Comparison of ENCODE assay signal across 33 mouse cellular contexts in the genomic region with DNA sequence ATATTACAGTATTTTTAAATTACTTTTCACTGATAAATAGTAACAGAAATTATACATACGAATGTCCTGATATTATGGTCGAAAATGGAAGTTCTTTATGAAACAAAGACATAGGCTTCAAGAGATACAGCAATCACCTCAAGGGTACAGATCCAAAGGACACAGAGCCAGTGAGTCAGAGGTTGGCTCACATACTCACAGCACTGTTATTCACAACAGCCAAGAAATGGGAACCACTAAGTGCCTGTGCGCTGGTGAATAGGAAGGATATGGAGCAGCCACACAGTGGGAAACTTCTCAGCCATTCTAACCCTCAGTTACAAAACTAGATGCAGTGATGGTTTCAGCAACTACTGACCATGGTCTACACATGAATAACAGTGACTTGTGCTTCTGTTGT. TPM values are rescaled to one million over a fixed set of nuclear protein-coding genes. Genes with fewer than 3 reads are reported as not detected.
DNase-seq lines count a peak whose midpoint lies in the region; ATAC-seq and TF ChIP-seq lines count a peak whose summit lies in the region.
"Had no signal": no experiment of that assay in that cellular context is flagged by ENCODE, and none has a peak within 500 bp of the region (broad histone marks: within the 10 kb centered on the region; RNA-seq: fewer than 3 reads in every experiment).

No protein-coding gene starts in this region.

- ATAC-seq in kidney, embryonic 14.5 days (ENCODE audit: low FRiP score, low TSS enrichment) = no peak
- ATAC-seq: activated CD4-positive, CD25-positive, alpha-beta regulatory T cell, adult 4 months; CD4-positive, CD25-positive, alpha-beta regulatory T cell, adult 4 months; forebrain, embryonic 14.5 days; forebrain, embryonic 16.5 days; Patski had no signal

- no peaks in the 10 kb centered on the region for H3K4me1 ChIP-seq in thymus, adult 2 months (replicated peaks; ENCODE audit: control insufficient read depth, insufficient read depth, low read length)
- H3K4me1 ChIP-seq in kidney, embryonic 14.5 days (ENCODE audit: control insufficient read depth, insufficient read depth, low read length) = no peaks in the 10 kb centered on the region
- H3K4me1 ChIP-seq: embryonic facial prominence, embryonic 13.5 days; embryonic facial prominence, embryonic 15.5 days; forebrain, embryonic 10.5 days; forebrain, embryonic 12.5 days had no signal

- TF ChIP-seq CTCF in thymus, adult 2 months (IDR thresholded peaks at IDR 0.05; ENCODE audit: borderline replicate concordance, control insufficient read depth, extremely low read depth, insufficient read depth, low read length, poor library complexity) = no peak

- no peaks in the 10 kb centered on the region for H3K36me3 ChIP-seq in thymus, adult 2 months (ENCODE audit: control insufficient read depth, insufficient read depth, low read length)
- no peaks in the 10 kb centered on the region for H3K36me3 ChIP-seq in kidney, embryonic 14.5 days (ENCODE audit: control insufficient read depth, insufficient read depth, low read length)
- H3K36me3 ChIP-seq: embryonic facial prominence, embryonic 13.5 days; embryonic facial prominence, embryonic 15.5 days; forebrain, embryonic 10.5 days; forebrain, embryonic 12.5 days; G1E had no signal

- peak; percentile 64 for DNase-seq in adrenal gland, adult 2 months
- no peak for DNase-seq in adrenal gland, postnatal 4 days (ENCODE audit: low spot score in 2 of 2)
- peak; percentile 14 for DNase-seq in adrenal gland, postnatal 14 days
- no peak for DNase-seq in adrenal gland, postnatal 10 days
- DNase-seq in Muller cell, postnatal 12 days (ENCODE audit: inconsistent ontology term) = peak; percentile 9
- DNase-seq in adrenal gland, postnatal 36 days = peak; percentile 44 to 48
- DNase-seq in thymus, adult 2 months = no peak
- DNase-seq: B cell, adult 2 months; cerebellum, adult 11 months; cerebellum, adult 18-20 months; cerebellum, adult 8-10 months; cerebellum, adult 9-11 months; cerebellum, postnatal 14 days; cerebellum, postnatal 36 days; embryo, embryonic 11 days; gastrocnemius, adult 2 months had no signal

- no peak for TF ChIP-seq POLR2A in thymus, adult 2 months (IDR thresholded peaks at IDR 0.05; ENCODE audit: control insufficient read depth, extremely low read depth, insufficient read depth, low read length, poor library complexity)

- H3K27ac ChIP-seq in thymus, adult 2 months (ENCODE audit: control insufficient read depth, insufficient read depth, low read length) = no peak overlapping the region
- H3K27ac ChIP-seq in kidney, embryonic 14.5 days (ENCODE audit: low read depth, low read length) = no peak overlapping the region
- H3K27ac ChIP-seq: embryonic facial prominence, embryonic 13.5 days; embryonic facial prominence, embryonic 15.5 days; forebrain, embryonic 10.5 days; forebrain, embryonic 12.5 days; gastrocnemius, adult 2 months had no signal

- no peak overlapping the region for H3K4me3 ChIP-seq in thymus, adult 2 months (ENCODE audit: control insufficient read depth, insufficient read depth, low read length)
- no peak overlapping the region for H3K4me3 ChIP-seq in kidney, embryonic 14.5 days (ENCODE audit: low read length)
- H3K4me3 ChIP-seq: embryonic facial prominence, embryonic 13.5 days; embryonic facial prominence, embryonic 15.5 days; erythroblast, embryonic 14.5 days; forebrain, embryonic 10.5 days; forebrain, embryonic 12.5 days; gastrocnemius, adult 2 months had no signal

- no peak overlapping the region for H3K4me2 ChIP-seq in kidney, embryonic 14.5 days (replicated peaks; ENCODE audit: low read depth, low read length)
- H3K4me2 ChIP-seq: embryonic facial prominence, embryonic 13.5 days; embryonic facial prominence, embryonic 15.5 days; forebrain, embryonic 12.5 days had no signal

- WGBS in thymus, adult 2 months = 96% methylated on average over 3 of the region's 3 CpGs
- WGBS in kidney, embryonic 14.5 days = 88% methylated on average over 3 of the region's 3 CpGs

- no peak overlapping the region for H3K9ac ChIP-seq in kidney, embryonic 14.5 days (ENCODE audit: low read depth, low read length)
- H3K9ac ChIP-seq: embryonic facial prominence, embryonic 13.5 days; embryonic facial prominence, embryonic 15.5 days; forebrain, embryonic 12.5 days had no signal

- no peaks in the 10 kb centered on the region for H3K9me3 ChIP-seq in kidney, embryonic 14.5 days (ENCODE audit: control insufficient read depth, low read length)
- H3K9me3 ChIP-seq: embryonic facial prominence, embryonic 13.5 days; embryonic facial prominence, embryonic 15.5 days; forebrain, embryonic 10.5 days; forebrain, embryonic 12.5 days; G1E had no signal

- no peaks in the 10 kb centered on the region for H3K27me3 ChIP-seq in thymus, adult 2 months (ENCODE audit: control insufficient read depth, insufficient read depth, low read length)
- no peaks in the 10 kb centered on the region for H3K27me3 ChIP-seq in kidney, embryonic 14.5 days (ENCODE audit: control insufficient read depth, insufficient read depth, low read length)
- H3K27me3 ChIP-seq: CH12.LX; embryonic facial prominence, embryonic 13.5 days; embryonic facial prominence, embryonic 15.5 days; forebrain, embryonic 12.5 days had no signal

RNA-seq across cellular contexts. Expression of a gene that starts 37.7 kb away (rescaled TPM):
- total RNA-seq in adrenal gland, adult 2 months (2021) = 1,000 to 10,000 TPM in 1 of 2 experiments, under 1 TPM in 1; 0.35 to 2,407 TPM
- 81.8 and 163 TPM in 2 replicates for polyA plus RNA-seq in adrenal gland, adult 2 months (2012; rRNA removed)
- total RNA-seq in adrenal gland, postnatal 4 days (2021) = 100 to 1,000 TPM; 292 to 395 TPM
- 226 and 286 TPM in 2 replicates for total RNA-seq in adrenal gland, postnatal 14 days (2021)
- 100 to 1,000 TPM; 209 to 355 TPM for total RNA-seq in adrenal gland, postnatal 10 days (2021)
- total RNA-seq in adrenal gland, postnatal 36 days (2021) = 1,000 to 10,000 TPM in 1 of 2 experiments, under 1 TPM in 1; 0.79 to 1,641 TPM
- 0.14 TPM in 1 of 2 replicates, not detected in the other for polyA plus RNA-seq in thymus, adult 2 months (2012; rRNA removed)
- polyA plus RNA-seq in kidney, embryonic 14.5 days (2014; fragmentation: Nextera tagmentation; extraction: Ambion mirVana) = 0.08 TPM in 1 of 2 replicates, not detected in the other
- total RNA-seq: CH12.LX; common myeloid progenitor, adult 5-6 weeks; G1E; gastrocnemius, adult 2 months had no signal
- polyA plus RNA-seq: activated CD4-positive, CD25-positive, alpha-beta regulatory T cell, adult 4 months; brain, embryonic 14.5 days; CD4-positive, CD25-positive, alpha-beta regulatory T cell, adult 4 months; embryonic facial prominence, embryonic 11.5 days; embryonic facial prominence, embryonic 13.5 days; erythroblast, embryonic 14.5 days; forebrain, embryonic 10.5 days; forebrain, embryonic 12.5 days; forebrain, embryonic 14.5 days; forebrain, embryonic 16.5 days; frontal cortex, adult 2 months; G1E; Patski had no signal

RNA-seq across cellular contexts. Expression of a gene that starts 50.3 kb away (rescaled TPM):
- 10 to 100 TPM; 69.4 to 85.5 TPM for total RNA-seq in adrenal gland, adult 2 months (2021)
- 36.9 and 48.4 TPM in 2 replicates for polyA plus RNA-seq in adrenal gland, adult 2 months (2012; rRNA removed)
- 10 to 100 TPM; 71.3 to 78.3 TPM for total RNA-seq in adrenal gland, postnatal 4 days (2021)
- 50.0 and 50.8 TPM in 2 replicates for total RNA-seq in adrenal gland, postnatal 14 days (2021)
- total RNA-seq in adrenal gland, postnatal 10 days (2021) = 10 to 100 TPM; 42.8 to 46.2 TPM
- 100 to 1,000 TPM in 1 of 2 experiments, 10 to 100 TPM in 1; 89.5 to 100 TPM for total RNA-seq in adrenal gland, postnatal 36 days (2021)
- 9.9 and 10.8 TPM in 2 replicates for polyA plus RNA-seq in thymus, adult 2 months (2012; rRNA removed)
- polyA plus RNA-seq in kidney, embryonic 14.5 days (2014; fragmentation: Nextera tagmentation; extraction: Ambion mirVana) = 21.3 and 34.2 TPM in 2 replicates
- polyA plus RNA-seq: G1E had no signal

Comparison
In these comparisons a context has a peak if more than half of its experiments do, and no peak if none do; other contexts are left out.
1. DNase-seq: peak in adrenal gland, adult 2 months (single experiment), adrenal gland, postnatal 14 days (single experiment), Muller cell, postnatal 12 days (single experiment) and adrenal gland, postnatal 36 days (2 of 2); none in adrenal gland, postnatal 4 days (0 of 2), adrenal gland, postnatal 10 days (single experiment) and thymus, adult 2 months (single experiment).